Mouse (Mus musculus): ENCODE data around the gene 6430628N08Rik.

6430628N08Rik gene

GRCm38 (mm10) chr4:115919911-115920310 lies 29.4 kb downstream of the 6430628N08Rik start:
- POLR2A ChIA-PET: interaction anchor here in 1 of 4 experiments (1.1 to 1.3 kb wide), 2 partner anchors 11 to 16 kb away, joined by 3 to 7 read pairs; no protein-coding TSS in a partner anchor
- CTCF ChIA-PET: interaction anchor here in 1 of 4 experiments (2.5 kb wide), 1 partner anchor 84 kb away, joined by 11 read pairs; no protein-coding TSS in a partner anchor

- CTCF ChIA-PET: interaction anchor here in 1 of 4 experiments (1.1 kb wide), 1 partner anchor 20 kb away, joined by 3 read pairs; no protein-coding TSS in a partner anchor
- POLR2A ChIA-PET: interaction anchor here in 2 of 4 experiments (1.1 to 1.6 kb wide), 3 partner anchors 11 to 17 kb away, joined by 4 to 5 read pairs (median 5); partner anchors contain the start of gene Dmbx1 (in 1 of the 2)
These were observed 32.2 kb downstream of the 6430628N08Rik start for GRCm38 (mm10) chr4:115922688-115923087.

GRCm38 (mm10) chr4:115923262-115923880 lies 32.9 kb downstream of the 6430628N08Rik start:
- POLR2A ChIA-PET: interaction anchor here in 2 of 4 experiments (1.4 to 1.6 kb wide), 2 partner anchors 11 to 13 kb away, joined by 5 read pairs; no protein-coding TSS in a partner anchor
- CTCF ChIA-PET: interaction anchor here in 3 of 4 experiments (0.6 to 1.1 kb wide), 4 partner anchors 19 to 119 kb away, joined by 3 to 4 read pairs (median 3); no protein-coding TSS in a partner anchor

GRCm38 (mm10) chr4:115927637-115928036 lies 37.2 kb downstream of the 6430628N08Rik start:
- POLR2A ChIA-PET: no interaction called here
- CTCF ChIA-PET: interaction anchor here in 1 of 4 experiments (1.0 kb wide), 1 partner anchor 57 kb away, joined by 3 read pairs; no protein-coding TSS in a partner anchor

- POLR2A ChIA-PET: interaction anchor here in 1 of 4 experiments (1.2 kb wide), 1 partner anchor 14 kb away, joined by 3 read pairs; no protein-coding TSS in a partner anchor
- CTCF ChIA-PET: interaction anchor here in 2 of 4 experiments (0.6 to 0.8 kb wide), 3 partner anchors 29 to 49 kb away, joined by 3 read pairs; no protein-coding TSS in a partner anchor
These were observed 41.2 kb downstream of the 6430628N08Rik start for GRCm38 (mm10) chr4:115931556-115932088.

GRCm38 (mm10) chr4:115935835-115936581 lies 45.5 kb downstream of the 6430628N08Rik start:
- ChIA-PET POLR2A (interaction anchor here in 3 of 4 experiments (0.6 to 2.0 kb wide), 8 partner anchors 9 to 567 kb away, joined by 3 to 10 read pairs (median 6); no protein-coding TSS in a partner anchor), CTCF (interaction anchor here in 2 of 4 experiments (0.6 to 1.3 kb wide), 3 partner anchors 45 to 1090 kb away, joined by 3 to 4 read pairs (median 3); no protein-coding TSS in a partner anchor)

- ChIA-PET CTCF (interaction anchor here in 1 of 4 experiments (1.1 kb wide), 1 partner anchor 48 kb away, joined by 3 read pairs; no protein-coding TSS in a partner anchor), POLR2A (interaction anchor here in 2 of 4 experiments (0.6 to 2.0 kb wide), 7 partner anchors 8 to 567 kb away, joined by 3 to 10 read pairs (median 6); no protein-coding TSS in a partner anchor)
These were observed 46.2 kb downstream of the 6430628N08Rik start for GRCm38 (mm10) chr4:115936646-115937045.

GRCm38 (mm10) chr4:115937061-115937976 lies 46.9 kb downstream of the 6430628N08Rik start:
- CTCF ChIA-PET: no interaction called here
- POLR2A ChIA-PET: interaction anchor here in 2 of 4 experiments (1.2 to 1.5 kb wide), 6 partner anchors 12 to 116 kb away, joined by 3 to 7 read pairs (median 3); partner anchors contain the start of gene Nsun4 (in 1 of the 2)

- CTCF ChIA-PET: interaction anchor here (0.7 to 1.8 kb wide), 4 partner anchors 14 to 66 kb away, joined by 3 to 5 read pairs (median 4); no protein-coding TSS in a partner anchor
- POLR2A ChIA-PET: interaction anchor here in 3 of 4 experiments (0.6 to 2.0 kb wide), 16 partner anchors 10 to 1001 kb away, joined by 3 to 12 read pairs (median 4); partner anchors contain the start of genes Mknk1 (in 1 of the 3), Mob3c (in 1 of the 3) and Nsun4 (in 1 of the 3)
These were observed 48.1 kb downstream of the 6430628N08Rik start for GRCm38 (mm10) chr4:115938276-115939160.

- ChIA-PET POLR2A (interaction anchor here (0.7 to 2.0 kb wide), 24 partner anchors 9 to 200 kb away, joined by 3 to 12 read pairs (median 4); partner anchors contain the start of genes Nsun4 (in 2 of the 4), Lrrc41 (in 1 of the 4), Mknk1 (in 1 of the 4) and Mob3c (in 1 of the 4)), CTCF (interaction anchor here in 3 of 4 experiments (0.6 to 2.1 kb wide), 16 partner anchors 12 to 1031 kb away, joined by 3 to 14 read pairs (median 4); partner anchors contain the start of genes Foxd2 (in 1 of the 3) and Nsun4 (in 1 of the 3))
These were observed 49.0 kb downstream of the 6430628N08Rik start, which contains the start of gene Dmbx1 for GRCm38 (mm10) chr4:115939295-115940102. Dmbx1 (minus strand) TSS chr4:115939926.

GRCm38 (mm10) chr4:115940681-115941080 lies 50.2 kb downstream of the 6430628N08Rik start:
- CTCF ChIA-PET: interaction anchor here in 3 of 4 experiments (1.0 to 2.1 kb wide), 4 partner anchors 12 to 44 kb away, joined by 3 to 14 read pairs (median 4); no protein-coding TSS in a partner anchor
- POLR2A ChIA-PET: interaction anchor here in 2 of 4 experiments (0.6 to 1.6 kb wide), 4 partner anchors 11 to 894 kb away, joined by 3 to 6 read pairs (median 3); partner anchors contain the start of gene Nsun4 (in 1 of the 2)

- ChIA-PET POLR2A (interaction anchor here in 1 of 4 experiments (0.8 kb wide), 1 partner anchor 12 kb away, joined by 3 read pairs; no protein-coding TSS in a partner anchor), CTCF (interaction anchor here in 2 of 4 experiments (1.0 to 2.1 kb wide), 2 partner anchors 11 kb away, joined by 3 to 14 read pairs; no protein-coding TSS in a partner anchor)
These were observed 50.9 kb downstream of the 6430628N08Rik start for GRCm38 (mm10) chr4:115941242-115941820.

- POLR2A ChIA-PET: interaction anchor here in 3 of 4 experiments (0.6 to 2.4 kb wide), 9 partner anchors 8 to 202 kb away, joined by 3 to 11 read pairs (median 4); partner anchors contain the start of gene Mknk1 (in 1 of the 3)
- CTCF ChIA-PET: interaction anchor here (0.5 to 3.5 kb wide), 7 partner anchors 9 to 299 kb away, joined by 3 to 14 read pairs (median 4); no protein-coding TSS in a partner anchor
These were observed 53.3 kb downstream of the 6430628N08Rik start for GRCm38 (mm10) chr4:115943669-115944314.

Data from embryonic stem cell, embryonic (primary cell).